Mouse (Mus musculus) kidney, postnatal 0 days (tissue): ENCODE measurements around the gene Mvk. TPM values are rescaled to one million over a fixed set of nuclear protein-coding genes. Genes with fewer than 3 reads are reported as not detected.
A peak's percentile ranks its signal among the peaks of the same experiment; 100 is the strongest.

ENCODE experiments used
- ATAC-seq: fragments of 200-750 bp; cut with Nextera tagmentation; replicated peaks from 2 replicates; pipeline ENCODE4 v1.8.0; 2017; ENCODE audit warnings: low read depth, moderate number of reproducible peaks, moderate TSS enrichment, moderate library complexity; ENCODE audit not compliant: low FRiP score
- DNase-seq: peaks from one replicate; pipeline ENCODE4 v3.0.0-alpha.2; 2016; ENCODE audit warnings: low spot score
- H3K27ac ChIP-seq: fragments of 300-500 bp; sonication (generic); 2 replicates; pipeline ENCODE4 v1.5.1; 2014; ENCODE audit warnings: mild to moderate bottlenecking
- H3K27me3 ChIP-seq: fragments of 300-500 bp; sonication (generic); 2 replicates; pipeline ENCODE4 v1.6.1; 2014; ENCODE audit warnings: low read length, mixed read lengths; ENCODE audit not compliant: insufficient read depth
- H3K36me3 ChIP-seq: fragments of 300-500 bp; sonication (generic); 2 replicates; pipeline ENCODE4 v1.6.1; 2014; ENCODE audit warnings: low read length, mixed read lengths; ENCODE audit not compliant: insufficient read depth
- H3K4me1 ChIP-seq: fragments of 300-500 bp; sonication (generic); replicated peaks from 2 replicates; pipeline ENCODE4 v1.6.1; 2014; ENCODE audit warnings: antibody characterized with exemption, low read length, mixed read lengths; ENCODE audit not compliant: insufficient read depth
- H3K4me2 ChIP-seq: fragments of 300-500 bp; sonication (generic); 2 replicates; pipeline ENCODE4 v1.6.1; 2014; ENCODE audit warnings: mild to moderate bottlenecking, low read length, moderate library complexity, mixed read lengths
- H3K4me3 ChIP-seq: fragments of 300-500 bp; sonication (generic); replicated peaks from 2 replicates; pipeline ENCODE4 v1.5.1; 2014; ENCODE audit warnings: low read depth, low read length
- H3K9ac ChIP-seq: fragments of 300-500 bp; sonication (generic); 2 replicates; pipeline ENCODE4 v1.6.1; 2014; ENCODE audit warnings: low read depth, low read length
- H3K9me3 ChIP-seq: fragments of 300-500 bp; sonication (generic); replicated peaks from 2 replicates; pipeline ENCODE4 v1.6.1; 2016; ENCODE audit warnings: low read length, inconsistent platforms, mixed read lengths
- CTCF ChIP-seq: IDR thresholded peaks from 2 replicates; pipeline ENCODE4 v1.5.1; 2016; ENCODE audit warnings: antibody characterized with exemption, low read depth, mild to moderate bottlenecking, moderate library complexity
- WGBS: fragments of 180-500 bp; shearing (Covaris S2); extraction: QIAGEN DNeasy Blood & Tissue Kit; methylation state at CpG from one replicate; pipeline ENCODE4 v1.1.7; 2014; 5-methylcytosine and 5-hydroxymethylcytosine counted together
- polyA plus RNA-seq: library from polyadenylated mRNA; unstranded; fragments of >200 nt; fragmentation: Nextera tagmentation; extraction: Ambion mirVana; gene quantifications from 2 replicates; pipeline ENCODE4 v1.2.1, GENCODE M21; 2015

Mvk gene
- polyA plus RNA-seq = 29.3 and 31.7 TPM in 2 replicates

DNA sequence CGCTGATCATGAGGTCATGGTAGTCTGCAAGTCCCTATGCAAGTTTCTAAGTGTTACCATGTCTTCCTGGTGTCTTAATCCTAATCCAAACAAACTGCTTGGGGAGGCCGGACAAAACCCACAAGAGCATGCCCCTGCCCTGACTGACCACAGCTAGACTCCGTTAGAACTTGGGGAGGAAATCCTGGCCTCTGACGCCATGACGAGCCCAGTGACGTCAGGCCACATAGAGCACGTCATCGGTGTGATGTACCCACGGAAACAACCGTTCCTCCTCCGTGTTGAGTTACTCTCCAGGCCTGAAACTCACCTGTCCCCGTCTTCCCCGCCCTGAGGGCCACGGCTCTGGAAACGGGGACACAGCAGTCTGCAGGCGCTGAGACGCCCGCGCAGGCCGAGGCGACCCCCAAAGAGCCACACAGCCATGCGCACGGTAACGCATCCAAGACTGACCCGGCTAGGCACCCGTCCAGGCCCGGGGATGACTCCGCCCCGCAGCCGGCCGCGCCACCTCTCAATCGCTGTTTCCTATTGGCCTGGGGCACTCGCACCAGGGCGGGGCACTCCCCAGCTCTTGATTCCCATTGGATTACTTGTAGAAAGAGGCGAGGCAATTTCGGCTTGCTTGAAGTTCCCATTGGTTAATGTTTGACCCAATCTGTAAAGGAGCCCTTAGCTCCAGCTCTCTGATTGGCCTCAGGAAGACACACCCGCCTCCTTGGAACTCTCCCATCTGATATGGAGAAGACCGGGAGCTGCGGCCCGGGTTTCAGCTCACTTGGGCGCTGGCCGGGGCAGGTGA is at the start of gene Mvk, which contains the start of gene Mmab:
Gene Mvk (plus strand): TSS at position 704 of the 802 bp plus-strand sequence.
Gene Mmab (minus strand): TSS at position 495 of the 802 bp plus-strand sequence.
- 2% methylated on average over 43 of the region's 43 CpGs for WGBS
- H3K27me3 ChIP-seq = no peaks in the 10 kb centered on the region
- H3K4me3 ChIP-seq = peak within 1 kb of the TSS; percentile 74
- H3K4me2 ChIP-seq = peak within 1 kb of the TSS; percentile 74
- peak within 1 kb of the TSS; percentile 57 for H3K27ac ChIP-seq
- peak; percentile 100 for DNase-seq
- TF ChIP-seq CTCF = no peak
- no peaks in the 10 kb centered on the region for H3K9me3 ChIP-seq
- 0 out of 2 replicates have a peak, but pooled peaks cover 4% of the 10 kb centered on the region for H3K36me3 ChIP-seq
- H3K4me1 ChIP-seq = peaks cover 12% of the 10 kb centered on the region
- peak within 1 kb of the TSS; percentile 74 for H3K9ac ChIP-seq
- peak; percentile 98 for ATAC-seq

DNA sequence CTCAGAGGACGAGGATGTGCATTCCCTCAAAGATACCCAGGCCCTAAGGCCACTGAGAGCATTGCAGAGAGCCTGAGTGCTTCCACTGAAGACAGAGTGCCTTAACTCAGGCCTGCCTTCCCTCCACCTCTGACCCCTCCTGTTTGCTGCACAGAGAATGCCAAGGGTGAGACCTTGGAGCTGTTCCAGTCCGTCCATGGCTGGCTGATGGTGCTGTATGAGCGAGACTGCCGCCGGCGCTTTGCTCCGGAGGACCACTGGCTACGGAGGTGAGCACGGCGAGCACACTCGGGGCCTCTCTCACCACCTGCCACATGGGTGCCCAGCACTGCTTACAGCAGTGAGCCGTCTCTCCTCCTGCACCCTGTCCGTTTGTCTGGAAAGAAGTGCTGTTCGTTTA is 37.5 kb upstream of the Mvk start:
- Histone ChIP-seq H3K9ac (no peak overlapping the region), H3K9me3 (no peaks in the 10 kb centered on the region), H3K36me3 (peaks cover 96% of the 10 kb centered on the region), H3K4me3 (no peak overlapping the region), H3K27ac (no peak overlapping the region), H3K27me3 (no peaks in the 10 kb centered on the region), H3K4me2 (no peak overlapping the region), H3K4me1 (no peaks in the 10 kb centered on the region)
- WGBS = 92% methylated on average over 14 of the region's 14 CpGs
- no peak for DNase-seq
- no peak for TF ChIP-seq CTCF
- no peak for ATAC-seq

DNA sequence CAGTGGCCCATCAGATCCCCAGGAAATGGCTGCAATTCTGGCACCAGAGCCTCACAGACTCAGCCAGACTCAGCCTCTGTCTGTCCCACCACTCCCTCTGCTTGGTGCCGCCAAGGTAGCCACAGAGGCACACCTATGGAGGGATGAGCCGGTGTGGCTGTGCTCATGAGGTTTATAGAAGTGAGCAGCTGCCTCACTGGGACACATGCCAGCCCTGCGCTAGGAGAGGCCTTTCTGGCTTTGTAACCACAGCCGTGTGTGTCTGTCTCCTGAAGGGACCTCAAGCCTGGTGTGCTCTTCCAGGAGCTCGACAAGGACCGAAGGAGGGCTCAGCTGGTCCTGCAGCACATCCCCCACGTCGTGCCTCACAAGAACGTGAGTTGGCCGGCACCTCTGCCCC is 36.8 kb upstream of the Mvk start:
- H3K36me3 ChIP-seq = peaks cover 97% of the 10 kb centered on the region
- no peak for TF ChIP-seq CTCF

DNA sequence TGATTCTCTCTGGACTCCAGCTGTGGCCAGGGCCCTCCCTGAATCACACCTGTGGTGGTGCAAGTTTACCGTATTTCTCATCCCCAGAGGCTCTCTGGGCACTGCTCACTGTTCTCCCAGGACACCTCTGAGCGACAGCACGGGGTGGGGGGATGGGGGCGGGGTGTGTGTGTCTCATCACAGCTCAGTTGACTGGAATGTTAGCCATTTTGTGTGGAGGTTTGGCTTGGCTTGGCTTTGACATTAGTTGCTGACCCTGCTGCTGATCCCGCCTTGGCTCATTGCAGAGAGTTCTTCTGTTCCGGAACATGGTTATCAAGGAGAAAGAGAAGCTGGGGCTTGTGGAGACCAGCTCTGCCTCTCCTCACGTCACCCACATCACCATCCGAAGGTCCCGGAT is 36.3 kb upstream of the Mvk start:
- TF ChIP-seq CTCF = no peak
- no peaks in the 10 kb centered on the region for H3K4me1 ChIP-seq
- no peak overlapping the region for H3K27ac ChIP-seq
- DNase-seq (no peak), ATAC-seq (no peak)
- H3K36me3 ChIP-seq = peaks cover 96% of the 10 kb centered on the region
- H3K27me3 ChIP-seq = no peaks in the 10 kb centered on the region
- no peak overlapping the region for H3K4me2 ChIP-seq
- no peak overlapping the region for H3K9ac ChIP-seq
- H3K4me3 ChIP-seq = no peak overlapping the region
- 79% methylated on average over 9 of the region's 9 CpGs for whole genome bisulfite sequencing
- H3K9me3 ChIP-seq = no peaks in the 10 kb centered on the region

More for the DNA sequence above, 36.8 kb upstream of the Mvk start:
- H3K9ac ChIP-seq = no peak overlapping the region
- no peak overlapping the region for H3K27ac ChIP-seq
- WGBS = 76% methylated on average over 10 of the region's 10 CpGs
- no peaks in the 10 kb centered on the region for H3K27me3 ChIP-seq
- ATAC-seq (no peak), DNase-seq (no peak)
- H3K4me1 ChIP-seq = no peaks in the 10 kb centered on the region
- H3K4me2 ChIP-seq = no peak overlapping the region
- H3K9me3 ChIP-seq = no peaks in the 10 kb centered on the region
- H3K4me3 ChIP-seq = no peak overlapping the region

DNA sequence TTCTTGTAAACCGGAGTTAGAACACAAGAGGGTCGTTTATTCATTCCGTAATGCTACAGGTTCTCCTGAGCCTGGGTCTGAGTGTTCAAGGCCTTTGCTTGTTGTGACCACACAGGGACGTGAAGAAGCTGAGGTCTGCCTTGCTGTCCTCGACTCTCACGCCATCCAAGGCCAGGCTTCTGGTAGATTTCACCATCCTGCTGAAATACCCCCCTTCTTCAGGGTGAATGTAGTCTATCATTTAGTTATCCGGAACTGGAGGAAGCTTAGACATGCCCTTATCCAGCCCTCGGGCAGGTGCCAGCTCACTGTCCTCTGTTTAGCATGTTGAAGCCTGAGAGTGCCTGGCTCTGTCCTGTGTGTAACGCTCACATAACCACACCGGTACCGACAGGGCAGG is 35.2 kb upstream of the Mvk start:
- no peak for DNase-seq
- 86% methylated on average over 11 of the region's 11 CpGs for WGBS
- TF ChIP-seq CTCF = no peak
- Histone ChIP-seq H3K4me3 (no peak overlapping the region), H3K4me2 (no peak overlapping the region), H3K27ac (no peak overlapping the region), H3K36me3 (peaks cover 85% of the 10 kb centered on the region), H3K4me1 (no peaks in the 10 kb centered on the region), H3K9ac (no peak overlapping the region), H3K9me3 (no peaks in the 10 kb centered on the region), H3K27me3 (no peaks in the 10 kb centered on the region)
- ATAC-seq = no peak

DNA sequence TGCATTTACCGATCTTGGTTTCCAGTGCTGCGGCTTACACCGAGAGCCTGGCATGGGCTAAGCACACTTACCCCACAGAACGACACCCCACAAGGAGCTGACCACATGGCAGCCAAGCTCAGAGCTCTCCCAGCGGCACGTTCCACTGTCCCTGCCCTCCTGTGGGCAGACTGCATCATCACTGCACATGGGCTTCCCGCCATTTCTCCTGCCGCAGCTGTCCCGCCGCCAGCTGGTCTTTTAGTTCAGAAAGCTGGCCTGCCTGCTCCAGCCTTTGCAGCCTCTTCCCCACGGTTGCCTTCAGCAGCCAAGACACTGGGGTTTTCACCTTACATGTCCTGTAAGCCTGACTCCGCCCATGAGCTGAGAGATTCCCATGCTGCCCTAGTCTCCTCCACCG is 33.6 kb upstream of the Mvk start:
- no peak for ATAC-seq
- WGBS = 83% methylated on average over 13 of the region's 13 CpGs

More for the DNA sequence above, 33.6 kb upstream of the Mvk start:
- H3K9me3 ChIP-seq = no peaks in the 10 kb centered on the region
- TF ChIP-seq CTCF = no peak
- no peak overlapping the region for H3K4me2 ChIP-seq
- H3K4me1 ChIP-seq = no peaks in the 10 kb centered on the region
- no peak overlapping the region for H3K27ac ChIP-seq
- no peak overlapping the region for H3K9ac ChIP-seq
- H3K4me3 ChIP-seq = no peak overlapping the region
- no peaks in the 10 kb centered on the region for H3K27me3 ChIP-seq
- H3K36me3 ChIP-seq = peaks cover 81% of the 10 kb centered on the region
- DNase-seq = no peak
